Mouse (Mus musculus) intestine, embryonic 15.5 days (tissue): ENCODE results near the gene Gstm5. TPM values are rescaled to one million over a fixed set of nuclear protein-coding genes. Genes with fewer than 3 reads are reported as not detected.
A peak's percentile ranks its signal among the peaks of the same experiment; 100 is the strongest.

Source experiments
- ATAC-seq: fragments of 200-750 bp; cut with Nextera tagmentation; 2 replicates; pipeline ENCODE4 v1.8.0; 2017; ENCODE audit warnings: moderate TSS enrichment, moderate library complexity
- H3K27ac ChIP-seq: fragments of 300-500 bp; sonication (generic); 2 replicates; pipeline ENCODE4 v1.5.1; 2015; ENCODE audit warnings: mild to moderate bottlenecking, inconsistent platforms
- H3K27me3 ChIP-seq: fragments of 300-500 bp; sonication (generic); replicated peaks from 2 replicates; pipeline ENCODE4 v1.6.1; 2015; ENCODE audit warnings: inconsistent platforms
- H3K36me3 ChIP-seq: fragments of 300-500 bp; sonication (generic); 2 replicates; pipeline ENCODE4 v1.6.1; 2015; ENCODE audit warnings: inconsistent platforms
- H3K4me1 ChIP-seq: fragments of 300-500 bp; sonication (generic); replicated peaks from 2 replicates; pipeline ENCODE4 v1.6.1; 2015; ENCODE audit warnings: inconsistent platforms
- H3K4me2 ChIP-seq: fragments of 300-500 bp; sonication (generic); replicated peaks from 2 replicates; pipeline ENCODE4 v1.6.1; 2015; ENCODE audit warnings: mild to moderate bottlenecking, inconsistent platforms
- H3K4me3 ChIP-seq: fragments of 300-500 bp; sonication (generic); replicated peaks from 2 replicates; pipeline ENCODE4 v1.5.1; 2015; ENCODE audit warnings: inconsistent platforms
- H3K9ac ChIP-seq: fragments of 300-500 bp; sonication (generic); 2 replicates; pipeline ENCODE4 v1.6.1; 2015; ENCODE audit warnings: inconsistent platforms
- H3K9me3 ChIP-seq: fragments of 300-500 bp; sonication (generic); 2 replicates; pipeline ENCODE4 v1.6.1; 2016; ENCODE audit warnings: inconsistent platforms
- WGBS: fragments of 180-500 bp; shearing (Covaris S2); methylation state at CpG from one replicate; pipeline ENCODE4 v1.1.7; 2015; 5-methylcytosine and 5-hydroxymethylcytosine counted together
- polyA plus RNA-seq: library from polyadenylated mRNA; unstranded; fragments of >200 nt; fragmentation: Nextera tagmentation; extraction: Ambion mirVana; gene quantifications from 2 replicates; pipeline ENCODE4 v1.2.1, GENCODE M21; 2015

Gene Gstm5
- polyA plus RNA-seq, 1 experiment from 2014 or later, result 186 TPM

GRCm38 (mm10) chr3:107941261-107941660, 45.6 kb downstream of the Gstm5 start:
- Histone ChIP-seq H3K4me3 (no peak overlapping the region), H3K27me3 (no peaks in the 10 kb centered on the region), H3K4me1 (no peaks in the 10 kb centered on the region), H3K9ac (no peak overlapping the region), H3K36me3 (no peaks in the 10 kb centered on the region), H3K4me2 (no peak overlapping the region), H3K9me3 (no peaks in the 10 kb centered on the region), H3K27ac (no peak overlapping the region)
- WGBS, result 79% methylated on average over 4 of the region's 4 CpGs
- no peak for ATAC-seq

GRCm38 (mm10) chr3:107943239-107943990, 47.8 kb downstream of the Gstm5 start, which contains the start of gene Gstm6:
TSS of gene Gstm6 (minus strand) at chr3:107943749.
- Histone ChIP-seq H3K27ac (no peak within 1 kb of the TSS), H3K36me3 (no peaks in the 10 kb centered on the region), H3K9ac (no peak within 1 kb of the TSS), H3K4me3 (peak within 1 kb of the TSS; percentile 23), H3K4me2 (peak within 1 kb of the TSS; percentile 54), H3K27me3 (no peaks in the 10 kb centered on the region), H3K4me1 (no peaks in the 10 kb centered on the region), H3K9me3 (no peaks in the 10 kb centered on the region)
- 16% methylated on average over 20 of the region's 20 CpGs for WGBS
- peak; percentile 90 for ATAC-seq

GRCm38 (mm10) chr3:107945729-107946128, 50.1 kb downstream of the Gstm5 start:
- Histone ChIP-seq H3K27ac (no peak overlapping the region), H3K36me3 (no peaks in the 10 kb centered on the region), H3K4me1 (no peaks in the 10 kb centered on the region), H3K4me3 (no peak overlapping the region), H3K4me2 (no peak overlapping the region), H3K27me3 (no peaks in the 10 kb centered on the region), H3K9me3 (no peaks in the 10 kb centered on the region), H3K9ac (no peak overlapping the region)
- ATAC-seq, result no peak
- WGBS, result 61% methylated on average over 4 of the region's 4 CpGs

Other genes starting within 250 kb of the Gstm5 start
- gene Ahcyl1, start 199.3 kb upstream of the Gstm5 start, polyA plus RNA-seq, result 77.6 and 79.8 TPM in 2 replicates
- 12.1 and 13.3 TPM in 2 replicates for gene Csf1, start 135.4 kb upstream of the Gstm5 start, polyA plus RNA-seq
- gene Eps8l3, start 18.6 kb upstream of the Gstm5 start, polyA plus RNA-seq, result 164 and 180 TPM in 2 replicates
- 26.1 and 32.5 TPM in 2 replicates for gene Gstm7, start 36.0 kb downstream of the Gstm5 start, polyA plus RNA-seq
- 16.9 and 19.1 TPM in 2 replicates for gene Gstm6, start 47.9 kb downstream of the Gstm5 start, polyA plus RNA-seq
- 153 and 154 TPM in 2 replicates for gene Gstm3, start 73.5 kb downstream of the Gstm5 start, polyA plus RNA-seq
- gene Gstm2, start 90.6 kb downstream of the Gstm5 start, polyA plus RNA-seq, result 184 and 198 TPM in 2 replicates
- gene Gstm1, start 122.2 kb downstream of the Gstm5 start, polyA plus RNA-seq, result 335 and 425 TPM in 2 replicates
- gene Gstm4, start 149.1 kb downstream of the Gstm5 start, polyA plus RNA-seq, result 33.0 and 33.9 TPM in 2 replicates
- 49.9 and 53.6 TPM in 2 replicates for gene Ampd2, start 190.8 kb downstream of the Gstm5 start, polyA plus RNA-seq
- gene Gnat2, start 197.0 kb downstream of the Gstm5 start, polyA plus RNA-seq, result 1.9 and 2.8 TPM in 2 replicates